Mouse (Mus musculus) adrenal gland, postnatal 10 days (tissue): Measurements from ENCODE around the gene Alox12. TPM values are rescaled to one million over a fixed set of nuclear protein-coding genes. Genes with fewer than 3 reads are reported as not detected.

ENCODE experiments used
- DNase-seq: peaks from one replicate; pipeline ENCODE4 v3.0.0; 2021; ENCODE audit warnings: mixed read lengths
- total RNA-seq, 2 experiments: library from RNA; stranded (reverse); gene quantifications; 2 replicates each; pipeline ENCODE4 v1.2.3; 2021

The Alox12 gene
- total RNA-seq, 2 experiments from 2014 or later, result 2.4 to 2.7 TPM

GRCm38 (mm10) chr11:70220731-70221602, 34.2 kb downstream of the Alox12 start, which contains the start of gene Slc16a13:
Gene Slc16a13, minus strand, starts transcription at chr11:70221064.
- DNase-seq, result peak; percentile 93

GRCm38 (mm10) chr11:70220323-70220722, 34.8 kb downstream of the Alox12 start:
- peak; percentile 41 for DNase-seq

GRCm38 (mm10) chr11:70219873-70220272, 35.3 kb downstream of the Alox12 start:
- DNase-seq, result no peak

GRCm38 (mm10) chr11:70218741-70219470, 36.2 kb downstream of the Alox12 start:
- DNase-seq, result peak; percentile 40

GRCm38 (mm10) chr11:70218039-70218438, 37.1 kb downstream of the Alox12 start:
- DNase-seq, result no peak

GRCm38 (mm10) chr11:70216103-70216502, 39.0 kb downstream of the Alox12 start:
- no peak for DNase-seq

GRCm38 (mm10) chr11:70215301-70215700, 39.9 kb downstream of the Alox12 start:
- DNase-seq, result no peak

GRCm38 (mm10) chr11:70214856-70215209, 40.3 kb downstream of the Alox12 start:
- DNase-seq, result no peak

GRCm38 (mm10) chr11:70214191-70214855, 40.8 kb downstream of the Alox12 start:
- peak; percentile 56 for DNase-seq

GRCm38 (mm10) chr11:70213736-70214135, 41.4 kb downstream of the Alox12 start:
- no peak for DNase-seq

GRCm38 (mm10) chr11:70212896-70213295, 42.3 kb downstream of the Alox12 start:
- peak; percentile 81 for DNase-seq

GRCm38 (mm10) chr11:70212423-70212822, 42.7 kb downstream of the Alox12 start, which contains the start of gene Slc16a11:
Gene Slc16a11, plus strand, starts transcription at chr11:70212752.
- DNase-seq, result no peak

- no peak for DNase-seq
These were observed 43.2 kb downstream of the Alox12 start for GRCm38 (mm10) chr11:70211972-70212371.

GRCm38 (mm10) chr11:70210681-70211080, 44.5 kb downstream of the Alox12 start:
- DNase-seq, result no peak

- no peak for DNase-seq
These were observed 46.3 kb downstream of the Alox12 start for GRCm38 (mm10) chr11:70208778-70209388.

- DNase-seq, result no peak
These were observed 47.9 kb downstream of the Alox12 start for GRCm38 (mm10) chr11:70207283-70207682.

GRCm38 (mm10) chr11:70206801-70207200, 48.4 kb downstream of the Alox12 start:
- no peak for DNase-seq

- peak; percentile 92 for DNase-seq
These were observed 53.5 kb downstream of the Alox12 start for GRCm38 (mm10) chr11:70201691-70202090.

GRCm38 (mm10) chr11:70200036-70200608, 55.0 kb downstream of the Alox12 start:
- DNase-seq, result no peak

GRCm38 (mm10) chr11:70199107-70199506, 56.0 kb downstream of the Alox12 start:
- DNase-seq, result no peak

- DNase-seq, result no peak
These were observed 56.8 kb downstream of the Alox12 start for GRCm38 (mm10) chr11:70198332-70198731.
